Mouse (Mus musculus) megakaryocyte, embryonic 14.5 days (primary cell): Measurements from ENCODE around the gene Eef2k. TPM values are rescaled to one million over a fixed set of nuclear protein-coding genes. Genes with fewer than 3 reads are reported as not detected.

ENCODE experiments used
- H3K27me3 ChIP-seq: replicated peaks from 2 replicates; pipeline ENCODE3; 2012; ENCODE audit warnings: inconsistent platforms
- H3K36me3 ChIP-seq: replicated peaks from 2 replicates; pipeline ENCODE3; 2012; ENCODE audit warnings: low read length, inconsistent platforms, mixed read lengths
- H3K4me1 ChIP-seq: 2 replicates; pipeline ENCODE4 v1.6.1; 2012; ENCODE audit warnings: inconsistent platforms
- H3K4me3 ChIP-seq: replicated peaks from 2 replicates; pipeline ENCODE3; 2012; ENCODE audit warnings: moderate library complexity, mild to moderate bottlenecking, inconsistent platforms
- H3K9me3 ChIP-seq: 2 replicates; pipeline ENCODE4 v1.6.1; 2012; ENCODE audit warnings: inconsistent platforms
- FLI1 ChIP-seq: IDR thresholded peaks from 2 replicates; pipeline ENCODE4 v1.6.1; 2012; ENCODE audit warnings: low read length, inconsistent platforms, mixed read lengths
- GATA1 ChIP-seq: IDR thresholded peaks from 3 replicates; pipeline ENCODE4 v1.6.1; 2012; ENCODE audit warnings: mixed read lengths, low read length, inconsistent platforms, borderline replicate concordance
- polyA plus RNA-seq: library from polyadenylated mRNA; stranded (reverse); fragments of >175 nt; gene quantifications from 2 replicates; pipeline ENCODE4 v1.2.3, GENCODE M21; 2012; ENCODE audit warnings: low replicate concordance; ENCODE audit not compliant: insufficient read depth

Gene Eef2k
- 5.4 and 42.9 TPM in 2 replicates for polyA plus RNA-seq

DNA sequence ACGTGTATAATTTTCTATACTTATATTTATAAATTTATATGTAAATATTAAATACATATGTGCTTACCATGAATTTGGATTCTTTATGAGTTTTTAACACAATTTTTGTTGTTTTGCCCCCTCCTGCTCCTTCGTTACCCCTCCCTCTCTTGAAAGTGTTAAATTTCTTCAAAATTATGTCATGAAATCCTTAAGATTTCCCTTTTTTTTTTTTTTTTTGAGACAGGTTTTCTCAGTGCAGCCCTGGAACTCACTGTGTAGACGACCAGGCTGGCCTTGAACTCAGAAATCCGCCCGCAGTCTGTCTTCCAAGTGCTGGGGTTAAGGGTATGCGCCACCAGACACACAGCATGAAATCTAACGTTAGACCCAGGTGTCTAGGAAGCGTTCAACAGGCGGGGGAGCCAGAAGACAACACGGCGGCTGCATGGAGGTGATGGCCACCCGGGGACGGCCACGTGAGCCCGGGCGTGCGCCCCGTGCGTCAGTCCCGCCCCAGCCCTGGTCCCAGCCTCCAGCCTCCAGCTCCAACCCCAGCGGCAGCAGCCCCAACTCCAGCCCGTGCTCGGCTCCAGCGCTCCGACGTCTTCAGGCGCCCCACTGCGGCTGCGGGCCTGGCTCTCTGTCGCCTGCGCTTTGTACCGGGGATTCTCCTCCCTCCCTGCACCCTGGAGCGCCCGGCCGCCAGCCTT lies at the start of gene Eef2k:
TSS of gene Eef2k (plus strand) at position 487 of the 692 bp plus-strand sequence.
- TF ChIP-seq GATA1 (no peak), FLI1 (no peak)
- Histone ChIP-seq H3K4me1 (peaks cover 53% of the 10 kb centered on the region), H3K27me3 (no peaks in the 10 kb centered on the region), H3K9me3 (no peaks in the 10 kb centered on the region), H3K36me3 (peaks cover 20% of the 10 kb centered on the region), H3K4me3 (peak within 1 kb of the TSS; percentile 97)

DNA sequence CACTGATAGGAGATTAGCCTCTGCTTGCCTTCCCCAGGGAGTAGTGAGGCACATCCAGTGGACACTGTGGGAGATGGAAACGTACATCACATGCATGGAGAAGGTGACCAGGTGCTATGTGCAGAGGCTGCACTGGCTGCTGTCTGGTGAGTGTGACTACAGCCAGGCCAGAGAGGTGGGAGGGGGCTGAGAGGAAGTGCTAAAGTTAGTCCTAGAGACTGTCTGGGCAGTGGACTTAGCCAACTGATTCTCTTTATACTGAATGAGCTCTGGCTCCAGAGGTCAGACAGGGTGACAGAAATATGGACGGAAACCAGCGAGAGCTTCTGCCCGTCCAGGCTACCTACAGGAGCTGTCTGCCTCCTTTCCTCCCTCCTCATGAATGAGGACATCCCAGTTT lies 47.1 kb upstream of the Eef2k start:
- TF ChIP-seq FLI1: no peak
- no peak for TF ChIP-seq GATA1
- Histone ChIP-seq H3K4me3 (peak overlapping the region; percentile 15), H3K27me3 (peaks cover 35% of the 10 kb centered on the region), H3K36me3 (no peaks in the 10 kb centered on the region), H3K4me1 (0 out of 2 replicates have a peak, but pooled peaks cover 3% of the 10 kb centered on the region), H3K9me3 (no peaks in the 10 kb centered on the region)

DNA sequence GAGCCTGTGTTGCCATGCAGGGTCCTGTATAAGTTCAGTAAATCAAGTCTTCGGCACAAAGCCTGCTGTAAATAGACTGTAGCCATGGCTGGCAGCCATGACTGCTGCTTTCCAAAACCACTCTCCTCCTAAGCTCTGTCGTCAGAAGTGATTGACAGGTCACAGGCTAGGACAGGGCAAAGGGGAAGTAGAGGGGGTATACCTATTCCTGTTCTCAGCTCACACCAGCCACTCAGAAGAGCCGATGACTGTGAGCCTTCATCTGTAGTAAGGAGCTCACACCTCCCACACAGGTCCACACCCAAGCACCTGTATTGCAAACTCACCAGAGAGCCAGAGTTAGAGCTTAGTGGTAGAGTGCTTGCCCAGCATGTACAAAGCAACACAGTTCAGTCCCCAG lies 46.3 kb upstream of the Eef2k start:
- no peak for TF ChIP-seq GATA1
- no peak for TF ChIP-seq FLI1

DNA sequence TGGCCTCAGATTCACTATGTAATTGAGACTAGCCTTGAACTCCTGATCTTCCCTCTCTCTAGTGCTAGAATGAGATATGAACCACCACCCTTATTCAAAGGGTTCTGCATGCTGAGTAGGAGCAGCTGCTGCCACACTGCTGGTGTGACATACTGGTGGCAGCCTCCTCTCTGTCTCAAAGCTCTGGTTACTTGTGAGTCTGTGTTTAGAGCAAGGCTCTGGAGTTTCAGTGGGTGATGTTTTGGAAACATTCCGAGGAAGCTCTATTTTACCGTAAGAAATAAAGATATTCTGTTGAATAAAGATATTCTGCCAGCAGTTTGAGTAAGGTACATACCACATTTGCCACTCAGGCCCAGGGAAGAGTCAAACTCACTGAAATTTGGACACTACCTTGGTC lies 39.4 kb upstream of the Eef2k start:
- Histone ChIP-seq H3K27me3 (peaks cover 27% of the 10 kb centered on the region), H3K4me1 (no peaks in the 10 kb centered on the region), H3K36me3 (no peaks in the 10 kb centered on the region), H3K9me3 (no peaks in the 10 kb centered on the region), H3K4me3 (no peak overlapping the region)
- TF ChIP-seq GATA1 (no peak), FLI1 (no peak)

More for the DNA sequence above, 46.3 kb upstream of the Eef2k start:
- Histone ChIP-seq H3K4me1 (0 out of 2 replicates have a peak, but pooled peaks cover 3% of the 10 kb centered on the region), H3K9me3 (no peaks in the 10 kb centered on the region), H3K36me3 (no peaks in the 10 kb centered on the region), H3K27me3 (peaks cover 35% of the 10 kb centered on the region), H3K4me3 (no peak overlapping the region)

DNA sequence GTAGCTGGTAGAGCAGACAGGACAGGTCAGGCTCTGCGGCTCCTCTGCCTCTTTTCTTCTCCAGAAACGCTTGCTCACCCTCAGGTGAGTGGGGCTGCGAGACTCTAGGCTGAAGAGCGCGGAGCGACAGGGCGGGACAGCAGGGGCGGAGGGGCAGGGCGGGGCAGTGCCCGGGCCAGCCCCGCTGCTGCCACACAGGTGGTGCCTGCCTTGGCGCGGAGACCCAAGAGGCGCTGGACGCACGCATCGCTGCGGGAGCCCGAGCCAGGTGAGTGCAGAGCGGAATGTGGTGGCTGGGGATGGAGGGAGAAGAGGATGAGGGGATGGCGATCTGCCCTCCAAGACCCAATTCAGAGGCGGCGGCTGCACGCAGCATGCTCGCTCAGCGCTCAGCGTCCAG lies 32.9 kb upstream of the Eef2k start:
- peak overlapping the region; percentile 48 for H3K4me3 ChIP-seq

DNA sequence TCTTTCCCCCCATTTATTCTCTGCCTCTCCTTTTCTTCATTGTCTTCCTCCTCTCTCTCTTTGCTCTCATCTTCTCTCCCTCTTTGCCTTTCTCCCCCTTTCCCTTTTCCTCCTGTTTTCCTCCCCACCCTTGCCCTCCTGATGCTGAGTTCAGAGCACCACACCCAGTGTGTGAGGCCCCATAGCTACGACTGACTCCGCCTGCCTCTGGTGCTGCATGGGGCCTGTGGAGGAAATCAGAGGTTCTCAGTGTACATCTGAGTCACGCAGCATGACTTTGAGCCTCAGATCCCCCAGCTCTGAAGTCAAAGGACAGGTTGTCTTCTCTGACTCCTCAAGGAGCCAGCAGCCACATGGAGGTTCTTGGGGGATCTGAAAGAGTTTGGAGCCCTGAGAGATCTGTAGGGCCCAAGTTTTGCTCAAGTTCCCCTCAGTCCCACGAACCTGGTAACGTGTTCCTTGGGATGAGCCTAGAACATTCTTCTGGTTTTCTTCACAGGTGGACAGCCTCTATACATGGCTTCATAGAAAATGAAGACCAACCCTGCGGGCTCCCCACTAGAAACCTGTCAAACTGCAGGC lies 30.7 kb upstream of the Eef2k start, which contains the start of gene Gm5737:
TSS of gene Gm5737 (plus strand) at position 532 of the 582 bp plus-strand sequence.
- peaks cover 15% of the 10 kb centered on the region for H3K4me1 ChIP-seq
- TF ChIP-seq GATA1 (no peak), FLI1 (no peak)

More for the DNA sequence above, 32.9 kb upstream of the Eef2k start:
- no peaks in the 10 kb centered on the region for H3K9me3 ChIP-seq
- no peaks in the 10 kb centered on the region for H3K36me3 ChIP-seq
- TF ChIP-seq FLI1 (no peak), GATA1 (no peak)
- peaks cover 5% of the 10 kb centered on the region; the same call in 1 of the 2 replicates for H3K4me1 ChIP-seq
- peaks cover 55% of the 10 kb centered on the region for H3K27me3 ChIP-seq

DNA sequence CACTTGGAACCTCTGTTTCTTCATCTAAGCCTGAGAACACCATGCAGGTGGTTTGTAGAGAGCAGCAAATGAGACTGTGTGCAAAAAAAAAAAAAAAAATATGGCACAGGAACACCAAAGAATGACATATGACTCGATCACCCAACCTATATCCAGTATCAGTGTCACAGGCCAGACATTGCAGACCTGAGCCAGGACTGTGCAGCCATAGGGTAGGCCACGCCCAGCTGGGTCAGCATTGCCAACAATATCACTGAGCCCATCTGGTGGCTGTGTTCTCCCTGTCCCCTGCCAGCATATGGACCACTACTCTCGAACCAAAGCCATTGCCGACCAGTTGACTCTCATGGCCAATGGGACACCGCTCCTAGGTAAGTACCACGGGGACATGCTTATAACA lies 25.1 kb upstream of the Eef2k start:
- H3K27me3 ChIP-seq: peaks cover 48% of the 10 kb centered on the region
- TF ChIP-seq FLI1 (no peak), GATA1 (no peak)
- peaks cover 15% of the 10 kb centered on the region for H3K4me1 ChIP-seq
- H3K36me3 ChIP-seq: no peaks in the 10 kb centered on the region
- no peak overlapping the region for H3K4me3 ChIP-seq
- H3K9me3 ChIP-seq: no peaks in the 10 kb centered on the region

More for the DNA sequence above, 30.7 kb upstream of the Eef2k start, which contains the start of gene Gm5737:
- Histone ChIP-seq H3K4me3 (no peak within 1 kb of the TSS), H3K36me3 (no peaks in the 10 kb centered on the region), H3K27me3 (peaks cover 58% of the 10 kb centered on the region), H3K9me3 (no peaks in the 10 kb centered on the region)

DNA sequence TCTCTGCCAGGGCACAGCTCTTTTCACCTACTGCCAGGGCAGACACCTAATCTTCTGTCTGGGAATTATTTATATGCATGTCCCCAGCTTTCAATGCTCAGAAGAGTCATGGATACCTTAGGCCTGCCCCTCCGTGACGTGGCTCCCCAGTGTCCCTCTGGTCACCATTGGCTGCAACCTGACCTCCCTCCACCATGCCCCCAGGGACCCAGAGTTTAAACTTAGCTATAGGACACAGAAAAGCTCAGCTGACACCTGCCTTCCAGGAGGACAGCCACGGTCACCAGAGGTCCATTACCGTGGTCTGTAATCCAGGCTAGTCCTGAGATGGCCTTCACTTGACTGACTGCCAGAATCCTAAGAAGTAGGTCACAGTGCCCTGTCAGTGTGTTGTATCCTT lies 23.2 kb upstream of the Eef2k start:
- H3K4me3 ChIP-seq: no peak overlapping the region
- TF ChIP-seq FLI1 (no peak), GATA1 (no peak)
- no peaks in the 10 kb centered on the region for H3K36me3 ChIP-seq
- peaks cover 40% of the 10 kb centered on the region for H3K27me3 ChIP-seq
- peaks cover 19% of the 10 kb centered on the region for H3K4me1 ChIP-seq
- H3K9me3 ChIP-seq: no peaks in the 10 kb centered on the region

DNA sequence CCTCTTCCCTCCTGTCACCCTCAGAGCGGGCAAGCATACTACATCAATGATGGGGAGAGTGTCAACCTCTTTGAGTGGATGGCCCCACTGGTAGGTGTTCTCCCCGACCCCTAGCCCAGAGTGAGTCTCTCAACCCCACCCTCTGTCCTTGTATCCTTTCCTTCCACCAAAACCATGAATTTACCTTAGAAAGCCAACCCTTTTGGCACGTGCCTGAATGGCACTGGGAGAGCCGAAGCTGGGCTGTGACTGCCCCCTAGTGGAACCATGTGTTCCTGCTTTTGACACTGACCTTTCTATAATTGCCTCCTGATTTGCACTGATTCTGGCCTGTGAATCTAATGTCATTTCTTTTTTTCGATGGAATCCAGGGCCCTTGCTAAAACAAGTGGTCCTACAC lies 19.4 kb upstream of the Eef2k start:
- Histone ChIP-seq H3K4me3 (no peak overlapping the region), H3K27me3 (peaks cover 25% of the 10 kb centered on the region), H3K9me3 (no peaks in the 10 kb centered on the region), H3K4me1 (peaks cover 11% of the 10 kb centered on the region), H3K36me3 (no peaks in the 10 kb centered on the region)
- TF ChIP-seq GATA1 (no peak), FLI1 (no peak)

DNA sequence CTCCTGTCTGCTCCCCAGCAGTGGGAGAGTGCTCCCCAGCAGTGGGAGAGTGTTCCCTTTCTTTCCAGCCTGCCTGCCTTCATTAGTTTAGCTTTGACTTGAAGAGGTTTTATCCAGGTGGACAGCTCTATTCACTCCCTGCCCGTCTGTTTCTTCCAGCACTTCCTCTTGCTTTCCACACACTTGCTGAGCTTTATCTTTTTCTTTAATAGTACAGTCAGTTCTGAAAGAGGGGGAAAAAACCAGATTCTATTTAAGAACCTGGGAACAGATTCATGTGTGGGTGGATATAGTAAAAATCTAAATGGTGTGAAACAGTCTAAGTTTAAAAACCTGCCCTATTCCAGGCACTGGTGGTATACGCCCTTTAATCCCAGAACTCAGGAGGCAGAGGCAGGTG lies 17.5 kb upstream of the Eef2k start:
- TF ChIP-seq FLI1: no peak
- TF ChIP-seq GATA1: no peak

More for the DNA sequence above, 17.5 kb upstream of the Eef2k start:
- H3K4me3 ChIP-seq: no peak overlapping the region
- H3K4me1 ChIP-seq: peaks cover 26% of the 10 kb centered on the region
- H3K27me3 ChIP-seq: peaks cover 23% of the 10 kb centered on the region
- no peaks in the 10 kb centered on the region for H3K9me3 ChIP-seq
- no peaks in the 10 kb centered on the region for H3K36me3 ChIP-seq
